Comparison of ENCODE assay signal across 13 mouse cellular contexts in genomic region chr17:82199981-82200380, GRCm38 (mm10).
"Had no signal": no experiment of that assay in that cellular context is flagged by ENCODE, and none has a peak within 500 bp of the region (broad histone marks: within the 10 kb centered on the region; RNA-seq: fewer than 3 reads in every experiment).

No protein-coding gene starts in this region.

- DNase-seq: gastrocnemius, adult 2 months; gastrocnemius, postnatal 10 days; gastrocnemius, postnatal 25 days; heart, adult 2 months; heart, postnatal 14 days; heart, postnatal 36 days; kidney, adult 18-20 months; kidney, adult 8-10 months; kidney, postnatal 10 days; kidney, postnatal 25 days; layer of hippocampus, adult 9-11 months; liver; liver, embryonic 13.5 days had no signal
